Mouse (Mus musculus) neural tube, embryonic 11.5 days (tissue): ENCODE results near the gene Scn5a. TPM values are rescaled to one million over a fixed set of nuclear protein-coding genes. Genes with fewer than 3 reads are reported as not detected.
A peak's percentile ranks its signal among the peaks of the same experiment; 100 is the strongest.

Experiments used
- ATAC-seq: fragments of 200-750 bp; cut with Nextera tagmentation; 2 replicates; pipeline ENCODE4 v1.8.0; 2017; ENCODE audit warnings: moderate number of reproducible peaks, mild to moderate bottlenecking, moderate TSS enrichment, moderate library complexity; ENCODE audit not compliant: insufficient read depth, low FRiP score, low TSS enrichment
- DNase-seq: peaks from one replicate; pipeline ENCODE4 v3.0.0-alpha.2; 2015; ENCODE audit warnings: low spot score
- H3K27ac ChIP-seq: fragments of 300-500 bp; sonication (generic); 2 replicates; pipeline ENCODE4 v1.5.1; 2014; ENCODE audit warnings: low read depth, mild to moderate bottlenecking, low read length
- H3K27me3 ChIP-seq: fragments of 300-500 bp; sonication (generic); 2 replicates; pipeline ENCODE4 v1.6.1; 2014; ENCODE audit warnings: mild to moderate bottlenecking, low read length, mixed read lengths; ENCODE audit not compliant: control insufficient read depth, insufficient read depth
- H3K36me3 ChIP-seq: fragments of 300-500 bp; sonication (generic); 2 replicates; pipeline ENCODE4 v1.6.1; 2014; ENCODE audit warnings: mild to moderate bottlenecking, low read length, moderate library complexity, mixed read lengths; ENCODE audit not compliant: control insufficient read depth, insufficient read depth
- H3K4me1 ChIP-seq: fragments of 300-500 bp; sonication (generic); 2 replicates; pipeline ENCODE4 v1.6.1; 2014; ENCODE audit warnings: low read length, mixed read lengths; ENCODE audit not compliant: control insufficient read depth, insufficient read depth
- H3K4me2 ChIP-seq: fragments of 300-500 bp; sonication (generic); 2 replicates; pipeline ENCODE4 v1.6.1; 2014; ENCODE audit warnings: low read depth, mild to moderate bottlenecking, moderate library complexity
- H3K4me3 ChIP-seq: fragments of 300-500 bp; sonication (generic); 2 replicates; pipeline ENCODE4 v1.5.1; 2014; ENCODE audit warnings: low read depth, low read length
- H3K9ac ChIP-seq: fragments of 300-500 bp; sonication (generic); 2 replicates; pipeline ENCODE4 v1.6.1; 2014; ENCODE audit warnings: mild to moderate bottlenecking, low read length
- H3K9me3 ChIP-seq: fragments of 300-500 bp; sonication (generic); 2 replicates; pipeline ENCODE4 v1.6.1; 2016; ENCODE audit warnings: low read length; ENCODE audit not compliant: control insufficient read depth
- WGBS: fragments of 180-500 bp; shearing (Covaris S2); extraction: QIAGEN DNeasy Blood & Tissue Kit; methylation state at CpG from one replicate; pipeline ENCODE4 v1.1.7; 2014; 5-methylcytosine and 5-hydroxymethylcytosine counted together
- polyA plus RNA-seq: library from polyadenylated mRNA; unstranded; fragments of >200 nt; fragmentation: Nextera tagmentation; extraction: Ambion mirVana; gene quantifications from 2 replicates; pipeline ENCODE4 v1.2.1, GENCODE M21; 2014

Scn5a gene
- polyA plus RNA-seq, 1 experiment from 2014 or later, result 1.0 TPM

DNA sequence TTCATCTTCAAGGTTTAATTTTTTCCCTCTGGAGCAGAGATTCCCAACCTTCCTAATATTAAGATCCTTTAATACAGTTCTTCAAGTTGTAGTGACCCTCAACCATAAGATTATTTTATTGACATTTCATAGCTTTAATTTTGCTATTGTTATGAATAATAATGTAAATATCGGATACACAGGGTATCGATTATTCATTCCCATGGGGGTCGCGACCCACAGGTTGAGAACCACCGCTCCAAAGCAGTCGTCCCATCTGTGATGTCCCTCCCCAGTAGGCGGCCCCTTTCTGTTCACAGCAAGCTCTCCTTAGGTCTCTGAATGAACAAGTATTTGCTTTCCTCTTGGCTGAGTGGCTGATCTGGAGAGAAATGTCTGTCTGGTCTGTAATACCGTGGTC, 10.8 kb upstream of the Scn5a start:
- no peak for DNase-seq
- Histone ChIP-seq H3K9me3 (no peaks in the 10 kb centered on the region), H3K4me3 (no peak overlapping the region), H3K27me3 (no peaks in the 10 kb centered on the region), H3K4me1 (no peaks in the 10 kb centered on the region), H3K36me3 (no peaks in the 10 kb centered on the region), H3K27ac (no peak overlapping the region), H3K4me2 (no peak overlapping the region), H3K9ac (no peak overlapping the region)
- 90% methylated on average over 8 of the region's 8 CpGs for WGBS
- no peak for ATAC-seq

- H3K27me3 ChIP-seq, result no peaks in the 10 kb centered on the region
- no peaks in the 10 kb centered on the region for H3K9me3 ChIP-seq
- H3K36me3 ChIP-seq, result no peaks in the 10 kb centered on the region
- no peak overlapping the region for H3K9ac ChIP-seq
- 38% methylated on average over 26 of the region's 26 CpGs for WGBS
- H3K27ac ChIP-seq, result no peak overlapping the region
- DNase-seq (no peak), ATAC-seq (no peak)
- H3K4me2 ChIP-seq, result no peak overlapping the region
- H3K4me1 ChIP-seq, result no peaks in the 10 kb centered on the region
- H3K4me3 ChIP-seq, result no peak overlapping the region
Measured at GRCm38 (mm10) chr9:119588763-119589449, 10.1 kb upstream of the Scn5a start.

DNA sequence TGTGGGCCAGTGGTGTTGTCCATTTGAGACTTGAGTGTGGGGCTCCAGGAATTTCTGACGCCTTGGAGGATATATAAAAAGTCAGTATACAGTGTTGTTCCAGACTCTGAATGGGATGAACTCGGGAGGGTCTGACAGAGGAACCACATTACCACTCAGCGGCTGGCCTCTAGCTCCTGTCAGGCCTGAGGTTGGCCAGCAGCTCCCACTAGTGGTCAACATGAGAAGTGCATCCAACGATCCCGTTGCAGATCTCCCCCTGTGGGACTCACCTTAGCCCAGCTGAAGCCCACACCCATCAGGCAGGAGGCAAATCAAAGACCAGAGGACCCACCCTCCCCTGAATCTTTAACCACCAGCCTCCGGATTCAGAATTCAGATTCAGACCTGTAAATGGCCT, 1.9 kb upstream of the Scn5a start:
- no peak overlapping the region for H3K9ac ChIP-seq
- peaks cover 58% of the 10 kb centered on the region for H3K27me3 ChIP-seq
- H3K27ac ChIP-seq, result no peak overlapping the region
- H3K36me3 ChIP-seq, result no peaks in the 10 kb centered on the region
- peaks cover 9% of the 10 kb centered on the region; the same call in 1 of the 2 replicates for H3K4me1 ChIP-seq
- peak; percentile 44; the same call in 1 of the 2 replicates for ATAC-seq
- 2% methylated on average over 6 of the region's 6 CpGs for WGBS
- H3K4me3 ChIP-seq, result no peak overlapping the region
- DNase-seq, result peak; percentile 82
- H3K4me2 ChIP-seq, result no peak overlapping the region
- H3K9me3 ChIP-seq, result no peaks in the 10 kb centered on the region

DNA sequence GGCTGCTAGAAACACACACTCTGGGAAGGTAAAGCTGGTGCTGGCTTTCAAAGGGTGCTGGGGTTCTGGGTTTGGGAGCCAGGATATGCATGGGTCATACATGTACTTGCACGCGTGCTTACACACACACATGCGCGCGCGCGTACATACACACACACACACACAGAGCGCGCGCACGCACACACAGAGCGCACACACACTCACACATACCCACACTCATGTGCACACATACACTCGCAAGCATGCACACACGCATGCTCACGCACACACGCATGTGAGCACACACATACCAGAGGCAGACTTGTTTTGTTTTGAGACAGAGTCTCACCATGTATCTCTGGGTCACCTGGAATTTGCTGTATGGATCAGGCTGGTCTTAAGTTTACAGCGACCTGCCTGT, 1.4 kb upstream of the Scn5a start:
- Histone ChIP-seq H3K4me2 (no peak overlapping the region), H3K36me3 (no peaks in the 10 kb centered on the region), H3K4me3 (no peak overlapping the region), H3K9ac (no peak overlapping the region), H3K27me3 (peaks cover 59% of the 10 kb centered on the region), H3K4me1 (peaks cover 9% of the 10 kb centered on the region; the same call in 1 of the 2 replicates), H3K27ac (no peak overlapping the region), H3K9me3 (no peaks in the 10 kb centered on the region)
- WGBS, result 87% methylated on average over 17 of the region's 17 CpGs
- ATAC-seq (no peak), DNase-seq (no peak)

DNA sequence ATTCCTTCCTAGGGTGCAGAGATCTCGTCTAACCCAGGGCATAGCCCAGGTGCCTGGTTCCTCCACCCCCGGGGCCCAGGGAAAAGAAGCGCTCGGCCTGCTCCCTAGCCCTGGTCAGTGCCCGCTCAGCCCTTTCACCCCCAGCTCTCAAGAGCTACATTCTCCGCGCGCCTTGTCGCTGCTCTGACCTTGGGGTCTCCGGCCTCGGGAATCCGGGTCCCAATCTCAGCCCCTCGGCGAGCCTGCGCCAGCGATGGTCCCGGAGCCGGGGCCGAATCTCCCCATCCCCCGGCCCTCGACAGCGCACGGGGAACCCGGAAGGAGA, 543 bp downstream of the Scn5a start:
- H3K4me1 ChIP-seq, result peaks cover 9% of the 10 kb centered on the region; the same call in 1 of the 2 replicates
- peaks cover 78% of the 10 kb centered on the region for H3K27me3 ChIP-seq
- DNase-seq (no peak), ATAC-seq (no peak)
- no peak overlapping the region for H3K27ac ChIP-seq
- H3K4me3 ChIP-seq, result peak overlapping the region; percentile 48
- WGBS, result 2% methylated on average over 24 of the region's 24 CpGs
- peak overlapping the region; percentile 10; the same call in 1 of the 2 replicates for H3K9ac ChIP-seq
- H3K4me2 ChIP-seq, result peak overlapping the region; percentile 90
- no peaks in the 10 kb centered on the region for H3K9me3 ChIP-seq
- no peaks in the 10 kb centered on the region for H3K36me3 ChIP-seq

GRCm38 (mm10) chr9:119576977-119577376, 1.8 kb downstream of the Scn5a start:
- no peaks in the 10 kb centered on the region for H3K9me3 ChIP-seq
- H3K9ac ChIP-seq, result no peak overlapping the region
- H3K36me3 ChIP-seq, result no peaks in the 10 kb centered on the region
- no peak for DNase-seq
- ATAC-seq, result no peak
- peaks cover 86% of the 10 kb centered on the region for H3K27me3 ChIP-seq
- WGBS, result 49% methylated on average over 2 of the region's 2 CpGs
- no peak overlapping the region for H3K4me3 ChIP-seq
- H3K27ac ChIP-seq, result no peak overlapping the region
- peaks cover 9% of the 10 kb centered on the region; the same call in 1 of the 2 replicates for H3K4me1 ChIP-seq
- no peak overlapping the region for H3K4me2 ChIP-seq

DNA sequence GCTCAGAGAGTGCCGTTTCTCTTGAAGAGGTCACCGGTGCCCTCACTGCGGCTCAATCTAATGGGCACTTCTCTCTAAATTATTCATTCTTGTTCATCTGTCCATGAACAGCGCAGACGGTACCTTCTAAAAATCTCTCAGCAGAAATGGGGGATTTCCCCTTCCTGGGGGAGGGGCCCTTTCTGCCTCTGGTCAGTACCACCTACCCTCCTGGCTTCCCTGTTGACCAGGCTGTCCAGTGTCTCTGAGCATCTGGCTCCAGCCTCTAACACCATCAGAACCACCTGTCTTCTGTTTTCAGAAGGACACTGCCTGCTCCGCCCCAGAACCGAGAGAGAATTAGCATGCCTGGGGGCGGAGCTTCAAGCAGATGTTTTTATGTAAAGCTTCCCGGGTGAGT, 3.1 kb downstream of the Scn5a start:
- H3K27me3 ChIP-seq, result peaks cover 94% of the 10 kb centered on the region
- WGBS, result 55% methylated on average over 9 of the region's 9 CpGs

DNA sequence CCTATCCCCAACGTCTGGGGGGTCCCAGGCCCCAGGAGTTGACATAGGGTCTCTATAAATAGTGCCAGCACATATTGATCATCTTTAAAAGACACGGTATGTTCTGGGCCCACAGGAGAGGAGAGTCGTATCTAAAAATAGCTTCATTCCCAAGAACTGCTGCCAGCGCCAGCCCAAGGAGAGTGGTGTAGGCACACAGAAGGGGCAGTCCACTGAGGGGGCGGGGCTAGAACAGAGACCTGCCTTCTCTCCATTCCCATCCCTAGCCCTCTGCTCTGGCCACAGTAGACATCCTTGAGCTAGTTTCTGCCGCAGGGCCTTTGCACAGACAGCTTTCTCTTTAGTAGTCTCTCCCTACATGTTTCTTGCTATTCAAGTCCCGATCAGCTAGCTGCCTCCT, 4.5 kb downstream of the Scn5a start:
- WGBS, result 75% methylated on average over 7 of the region's 7 CpGs
- Histone ChIP-seq H3K4me1 (peaks cover 13% of the 10 kb centered on the region; the same call in 1 of the 2 replicates), H3K9me3 (no peaks in the 10 kb centered on the region), H3K9ac (no peak overlapping the region), H3K4me2 (no peak overlapping the region), H3K27me3 (peaks cover 92% of the 10 kb centered on the region), H3K4me3 (no peak overlapping the region), H3K27ac (no peak overlapping the region), H3K36me3 (no peaks in the 10 kb centered on the region)
- DNase-seq, result no peak
- ATAC-seq, result no peak

More for the DNA sequence above, 3.1 kb downstream of the Scn5a start:
- H3K27ac ChIP-seq, result no peak overlapping the region
- no peak overlapping the region for H3K4me2 ChIP-seq
- H3K4me1 ChIP-seq, result peaks cover 13% of the 10 kb centered on the region; the same call in 1 of the 2 replicates
- ATAC-seq (no peak), DNase-seq (no peak)
- H3K4me3 ChIP-seq, result no peak overlapping the region
- no peaks in the 10 kb centered on the region for H3K36me3 ChIP-seq
- no peaks in the 10 kb centered on the region for H3K9me3 ChIP-seq
- H3K9ac ChIP-seq, result no peak overlapping the region

DNA sequence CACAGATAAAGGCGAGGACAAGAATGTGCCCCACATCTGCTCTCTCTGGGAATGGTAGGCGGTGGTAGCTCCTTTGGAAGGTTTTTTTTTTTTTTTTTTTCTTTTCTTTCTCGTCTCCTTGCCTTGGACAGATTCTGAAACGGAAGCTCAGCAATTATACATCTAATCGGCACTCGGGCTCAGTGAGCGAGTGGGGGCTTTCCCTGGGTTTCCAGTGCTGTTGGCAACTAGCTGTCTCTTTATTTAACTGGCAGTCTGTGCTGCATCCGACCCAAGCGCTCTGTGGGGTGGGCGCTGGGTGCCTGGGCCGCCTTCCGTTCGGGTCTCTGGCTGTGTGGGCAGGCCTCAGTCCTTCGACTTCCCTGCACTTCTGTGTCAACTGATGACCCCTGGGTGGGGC, 5.8 kb downstream of the Scn5a start:
- H3K4me2 ChIP-seq, result no peak overlapping the region
- 43% methylated on average over 14 of the region's 14 CpGs for WGBS
- no peaks in the 10 kb centered on the region for H3K9me3 ChIP-seq
- H3K27ac ChIP-seq, result no peak overlapping the region
- DNase-seq (no peak), ATAC-seq (no peak)
- H3K27me3 ChIP-seq, result peaks cover 88% of the 10 kb centered on the region
- peaks cover 4% of the 10 kb centered on the region; the same call in 1 of the 2 replicates for H3K4me1 ChIP-seq
- H3K36me3 ChIP-seq, result no peaks in the 10 kb centered on the region
- H3K4me3 ChIP-seq, result no peak overlapping the region
- H3K9ac ChIP-seq, result no peak overlapping the region
